Mouse (Mus musculus) cerebellum, adult 2 months (tissue): Measurements from ENCODE around the gene Slc22a5. TPM values are rescaled to one million over a fixed set of nuclear protein-coding genes. Genes with fewer than 3 reads are reported as not detected.

Experiments used
- DNase-seq, 2 experiments: peaks; one replicate each; pipeline ENCODE4 v3.0.0; 2021
- H3K27ac ChIP-seq: fragments of 200-500 bp; 2 replicates; pipeline ENCODE4 v1.5.1; 2012; ENCODE audit warnings: low read length, control low read depth, inconsistent platforms; ENCODE audit not compliant: insufficient read depth
- H3K27me3 ChIP-seq: fragments of 200-500 bp; 2 replicates; pipeline ENCODE4 v1.6.1; 2012; ENCODE audit warnings: inconsistent platforms, mild to moderate bottlenecking, low read length, moderate library complexity; ENCODE audit not compliant: control insufficient read depth, insufficient read depth
- H3K4me1 ChIP-seq: fragments of 200-500 bp; 2 replicates; pipeline ENCODE4 v1.6.1; 2011; ENCODE audit warnings: low read length; ENCODE audit not compliant: control insufficient read depth, insufficient read depth
- H3K4me3 ChIP-seq: fragments of 200-500 bp; replicated peaks from 2 replicates; pipeline ENCODE3; 2011; ENCODE audit warnings: mild to moderate bottlenecking, low read depth, low read length, control low read depth; ENCODE audit not compliant: insufficient read depth
- CTCF ChIP-seq: fragments of 200-500 bp; IDR thresholded peaks from 2 replicates; pipeline ENCODE4 v1.5.1; 2011; ENCODE audit warnings: low read depth, mild to moderate bottlenecking, control low read depth, low read length, moderate library complexity, borderline replicate concordance; ENCODE audit not compliant: insufficient read depth
- POLR2A ChIP-seq: fragments of 200-500 bp; IDR thresholded peaks from 2 replicates; pipeline ENCODE4 v1.6.1; 2011; ENCODE audit warnings: low read length, control low read depth, borderline replicate concordance; ENCODE audit not compliant: insufficient read depth
- WGBS: fragments of 180-500 bp; shearing (Covaris S2); methylation state at CpG from one replicate; pipeline ENCODE4 v1.1.7; 2018; 5-methylcytosine and 5-hydroxymethylcytosine counted together
- polyA plus RNA-seq: library from polyadenylated mRNA; depleted of rRNA; stranded (reverse); fragments of >200 nt; gene quantifications from 2 replicates; pipeline ENCODE4 v1.2.3, GENCODE M21; 2012; rRNA removed

Gene Slc22a5
- polyA plus RNA-seq, 1 experiment = 15.7 TPM

DNA sequence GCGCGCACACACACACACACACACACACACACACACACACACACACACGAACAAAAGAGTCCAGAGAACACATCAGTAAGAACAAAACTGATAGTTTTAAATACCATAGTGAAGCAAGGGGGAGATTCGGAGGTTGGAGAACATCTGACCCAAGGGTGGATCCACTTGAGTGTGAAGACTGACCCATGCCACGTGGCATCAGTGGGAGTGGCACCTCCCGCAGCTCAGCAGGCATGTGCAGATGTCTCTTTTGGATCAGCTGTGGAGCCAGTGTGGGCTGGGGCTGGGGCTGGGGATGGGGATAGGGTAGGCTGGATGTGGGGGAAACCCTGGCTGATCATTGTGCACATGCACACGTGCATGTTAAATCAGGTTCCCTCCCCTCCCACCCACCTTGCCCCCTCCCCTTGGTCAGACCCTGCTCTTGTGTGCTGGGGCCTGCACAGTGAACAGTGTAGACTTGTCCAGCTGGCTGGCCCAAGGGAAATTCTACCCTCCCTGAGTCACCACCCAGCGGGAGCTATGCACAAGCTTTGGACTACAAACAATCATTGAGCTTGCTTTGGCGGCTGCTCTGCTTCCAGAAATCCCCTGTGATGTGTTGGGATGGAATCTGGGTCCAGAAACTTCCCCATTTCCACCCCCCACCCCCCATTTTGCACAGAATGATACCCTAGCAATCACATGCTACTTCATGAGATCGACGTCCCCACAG, 70.1 kb downstream of the Slc22a5 start:
- H3K27ac ChIP-seq = no peak overlapping the region
- H3K4me3 ChIP-seq = no peak overlapping the region
- no peak for DNase-seq
- peaks cover 10% of the 10 kb centered on the region for H3K4me1 ChIP-seq
- no peaks in the 10 kb centered on the region for H3K27me3 ChIP-seq
- WGBS = 70% methylated on average over 11 of the region's 11 CpGs
- no peak for TF ChIP-seq CTCF
- TF ChIP-seq POLR2A = no peak

DNA sequence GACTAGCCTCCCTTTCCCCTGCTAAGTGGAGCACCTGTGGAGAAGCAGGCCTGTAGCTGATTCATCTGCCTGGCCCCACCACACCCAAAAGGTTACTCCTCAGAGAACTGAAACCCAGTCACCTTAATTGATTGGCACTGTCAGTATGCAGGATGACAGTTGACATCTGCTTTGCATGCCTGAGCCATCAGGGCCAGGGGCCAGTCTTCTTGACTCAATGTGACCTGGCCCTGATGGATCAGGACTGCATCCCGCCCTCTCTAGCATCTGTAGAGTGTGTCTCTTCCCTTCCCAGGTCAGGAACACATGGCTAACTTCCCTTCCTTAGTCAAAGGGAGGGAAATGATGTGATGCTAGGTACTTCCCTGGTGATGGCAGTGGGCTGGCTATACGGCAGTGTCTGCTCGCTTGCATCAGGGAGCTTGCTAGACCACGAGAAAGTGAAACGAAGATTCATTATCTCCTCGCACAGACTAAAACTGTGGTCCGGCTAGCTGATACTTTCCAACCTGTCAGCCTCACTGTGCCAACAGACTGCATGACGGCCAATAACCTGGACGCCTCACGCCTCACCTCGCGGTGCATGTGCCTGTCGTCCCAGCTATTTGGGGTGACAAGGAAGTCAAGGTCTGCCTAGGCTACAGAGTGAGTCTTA, 70.8 kb downstream of the Slc22a5 start:
- no peaks in the 10 kb centered on the region for H3K27me3 ChIP-seq
- H3K27ac ChIP-seq = no peak overlapping the region
- TF ChIP-seq POLR2A = no peak
- no peak for TF ChIP-seq CTCF
- H3K4me1 ChIP-seq = peaks cover 10% of the 10 kb centered on the region
- H3K4me3 ChIP-seq = no peak overlapping the region
- DNase-seq = no peak
- 76% methylated on average over 13 of the region's 13 CpGs for WGBS

DNA sequence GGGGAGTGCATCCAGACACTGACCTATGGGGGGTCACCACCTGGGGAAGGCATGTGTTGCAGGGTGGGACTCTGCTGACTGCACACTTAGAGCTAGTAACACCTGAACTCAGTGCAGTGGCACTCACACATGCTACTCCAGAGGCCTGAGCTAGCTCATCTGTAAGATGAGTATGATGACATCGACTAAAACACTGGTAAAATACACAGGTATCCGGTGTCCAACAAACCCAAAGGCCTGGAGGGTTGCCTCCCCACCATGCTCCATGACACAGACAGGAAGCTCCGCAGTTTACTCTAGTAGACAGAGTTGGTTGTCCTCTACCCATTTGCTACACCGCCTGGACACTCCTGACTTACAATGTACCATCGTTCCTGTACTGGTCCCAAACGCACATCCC, 71.9 kb downstream of the Slc22a5 start:
- Histone ChIP-seq H3K4me1 (peaks cover 10% of the 10 kb centered on the region), H3K4me3 (no peak overlapping the region), H3K27me3 (no peaks in the 10 kb centered on the region), H3K27ac (no peak overlapping the region)
- WGBS = 93% methylated on average over 6 of the region's 6 CpGs
- DNase-seq = no peak
- no peak for TF ChIP-seq POLR2A
- no peak for TF ChIP-seq CTCF

DNA sequence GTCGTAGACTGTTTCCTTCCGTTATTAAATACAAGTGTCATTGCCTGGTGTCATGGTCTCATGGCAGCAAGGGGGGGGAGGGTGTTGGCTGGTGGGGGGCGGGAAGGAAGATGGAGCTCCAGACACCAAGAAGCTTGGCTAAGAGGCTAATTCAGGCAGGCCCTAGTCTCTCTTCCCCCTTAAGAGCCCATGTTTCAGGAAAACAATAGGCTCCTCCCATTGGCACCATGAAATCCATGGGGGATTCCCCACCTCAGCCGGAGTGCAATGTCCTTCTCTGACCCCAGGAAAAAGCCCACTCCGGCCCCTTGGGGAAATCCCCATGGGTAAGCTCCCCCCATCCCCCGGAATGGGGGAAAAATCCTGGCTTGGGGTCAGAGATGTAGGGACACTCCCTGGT, 72.7 kb downstream of the Slc22a5 start:
- Histone ChIP-seq H3K4me3 (no peak overlapping the region), H3K27me3 (no peaks in the 10 kb centered on the region), H3K4me1 (peaks cover 10% of the 10 kb centered on the region), H3K27ac (no peak overlapping the region)
- no peak for DNase-seq
- no peak for TF ChIP-seq POLR2A
- 66% methylated on average over 6 of the region's 6 CpGs for WGBS

DNA sequence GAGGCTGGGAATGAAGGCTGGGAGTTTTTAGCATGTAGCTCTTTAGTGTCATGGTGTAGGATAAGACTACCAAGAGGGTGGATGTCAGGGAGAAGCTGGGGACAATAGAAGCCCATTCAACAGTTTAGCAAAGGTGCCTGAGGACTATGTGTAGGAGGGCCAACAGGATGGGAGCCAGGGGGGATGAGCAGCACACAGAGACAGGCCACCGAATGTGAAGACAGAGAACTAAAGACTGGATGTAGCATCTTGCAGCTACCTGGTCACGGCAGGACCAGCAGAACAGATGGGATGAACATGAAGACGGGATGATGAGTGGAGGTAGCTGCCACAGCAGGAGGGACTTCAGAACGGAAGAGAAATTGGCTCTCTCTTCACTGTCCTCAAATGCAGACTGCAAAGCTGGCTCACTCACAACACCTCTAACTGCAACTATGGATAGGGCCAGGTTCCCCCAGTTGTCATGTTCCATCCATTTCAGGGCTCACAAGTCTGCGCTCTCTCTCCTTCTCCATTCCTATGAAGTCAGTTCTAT, 74.6 kb downstream of the Slc22a5 start:
- Histone ChIP-seq H3K27me3 (no peaks in the 10 kb centered on the region), H3K27ac (no peak overlapping the region), H3K4me3 (no peak overlapping the region), H3K4me1 (peaks cover 10% of the 10 kb centered on the region)
- no peak for TF ChIP-seq POLR2A
- peak; percentile 37 to 69 for DNase-seq
- 23% methylated on average over 5 of the region's 5 CpGs for WGBS

DNA sequence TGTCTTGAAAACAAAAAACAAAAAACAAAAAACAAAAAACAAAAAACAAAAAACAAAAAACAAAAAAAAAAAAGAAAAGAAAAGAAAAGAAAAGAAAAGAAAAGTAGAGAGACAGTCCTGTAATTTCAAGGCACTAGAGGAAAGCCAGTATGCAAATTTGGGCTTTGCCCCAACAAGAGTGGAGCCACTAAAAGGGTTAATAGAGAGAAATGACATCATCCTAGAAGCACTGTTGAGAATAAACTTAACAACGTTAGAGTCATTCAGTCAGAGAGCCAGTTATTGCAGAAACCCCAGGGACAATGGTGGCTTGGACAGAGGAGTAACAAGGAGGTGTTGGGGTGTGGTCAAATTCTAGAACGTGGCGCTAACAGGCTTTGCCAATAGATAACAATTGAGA, 76.7 kb downstream of the Slc22a5 start:
- 63% methylated on average over 3 of the region's 3 CpGs for WGBS
- H3K27ac ChIP-seq = no peak overlapping the region
- H3K27me3 ChIP-seq = no peaks in the 10 kb centered on the region
- H3K4me3 ChIP-seq = no peak overlapping the region
- TF ChIP-seq POLR2A (no peak), CTCF (no peak)
- peaks cover 10% of the 10 kb centered on the region for H3K4me1 ChIP-seq
- DNase-seq = no peak

Other genes starting within 250 kb of the Slc22a5 start
- gene Rad50, start 184.3 kb downstream of the Slc22a5 start, polyA plus RNA-seq = 5.4 TPM in 2 replicates
- gene Il5, start 170.9 kb downstream of the Slc22a5 start, polyA plus RNA-seq = 0.16 and 0.22 TPM in 2 replicates
- gene Irf1, start 121.6 kb downstream of the Slc22a5 start, polyA plus RNA-seq = 5.6 and 6.0 TPM in 2 replicates
- gene Gm17334, start 118.5 kb downstream of the Slc22a5 start, polyA plus RNA-seq = 0.32 and 0.44 TPM in 2 replicates
- gene Gm12216, start 32.4 kb downstream of the Slc22a5 start, polyA plus RNA-seq = 1.2 and 1.8 TPM in 2 replicates
- 2.4 and 2.7 TPM in 2 replicates for gene Slc22a21, start 88.7 kb upstream of the Slc22a5 start, polyA plus RNA-seq
- gene Slc22a4, start 136.4 kb upstream of the Slc22a5 start, polyA plus RNA-seq = 53.6 and 61.9 TPM in 2 replicates
- gene Pdlim4, start 177.4 kb upstream of the Slc22a5 start, polyA plus RNA-seq = 16.9 and 18.6 TPM in 2 replicates
- gene P4ha2, start 208.4 kb upstream of the Slc22a5 start, polyA plus RNA-seq = 13.6 and 14.2 TPM in 2 replicates